Comparison of ENCODE assay signal across 8 mouse cellular contexts in genomic region chr12:64965124-64966026, GRCm38 (mm10). TPM values are rescaled to one million over a fixed set of nuclear protein-coding genes. Genes with fewer than 3 reads are reported as not detected.
A peak's percentile ranks its signal among the peaks of the same experiment; 100 is the strongest.
DNase-seq lines count a peak whose midpoint lies in the region; ATAC-seq and TF ChIP-seq lines count a peak whose summit lies in the region.

Gene Klhl28, minus strand, starts transcription at chr12:64965534.
Gene Togaram1, plus strand, starts transcription at chr12:64965804.

- peaks cover 2% of the 10 kb centered on the region; the same call in 1 of the 2 replicates for H3K4me1 ChIP-seq in bone marrow, adult 2 months (ENCODE audit: control insufficient read depth, insufficient read depth, low read length)
- peaks cover 20% of the 10 kb centered on the region for H3K4me1 ChIP-seq in embryonic facial prominence, embryonic 15.5 days
- H3K4me1 ChIP-seq in limb, embryonic 14.5 days (ENCODE audit: control insufficient read depth, insufficient read depth, low read length): peaks cover 15% of the 10 kb centered on the region
- H3K4me1 ChIP-seq in midbrain, postnatal 0 days (ENCODE audit: insufficient read depth, low read length): peaks cover 16% of the 10 kb centered on the region; the same call in 1 of the 2 replicates

- peak; percentile 100 for DNase-seq in 416B (ENCODE audit: low read depth)
- DNase-seq in heart, adult 8-10 months (ENCODE audit: low spot score): peak; percentile 100
- peak; percentile 100 for DNase-seq in kidney, adult 9 months
- DNase-seq in limb, embryonic 14.5 days (ENCODE audit: low spot score): peak; percentile 99
- peak; percentile 100 for DNase-seq in midbrain, postnatal 0 days (ENCODE audit: low spot score)
- DNase-seq in spleen, postnatal 14 days (ENCODE audit: low spot score in 2 of 2): peak; percentile 95 to 98

- peak within 1 kb of the TSS; percentile 95 for H3K4me3 ChIP-seq in bone marrow, adult 2 months (replicated peaks; ENCODE audit: control insufficient read depth, low read depth, low read length)
- peak within 1 kb of the TSS; percentile 96 for H3K4me3 ChIP-seq in embryonic facial prominence, embryonic 15.5 days (replicated peaks)
- peak within 1 kb of the TSS; percentile 62 for H3K4me3 ChIP-seq in limb, embryonic 14.5 days (replicated peaks; ENCODE audit: low read length)
- peak within 1 kb of the TSS; percentile 69 for H3K4me3 ChIP-seq in midbrain, postnatal 0 days (ENCODE audit: low read depth, low read length)

- no peak for TF ChIP-seq CTCF in bone marrow, adult 2 months (IDR thresholded peaks at IDR 0.05; ENCODE audit: control insufficient read depth, insufficient read depth, low read length)
- TF ChIP-seq CTCF in midbrain, postnatal 0 days (IDR thresholded peaks at IDR 0.05): 0 out of 2 replicates have a peak, but pooled peaks have one; percentile 1

- ATAC-seq in embryonic facial prominence, embryonic 15.5 days (ENCODE audit: insufficient number of reproducible peaks, low FRiP score, low TSS enrichment, low read depth): peak; percentile 100
- ATAC-seq in limb, embryonic 14.5 days (ENCODE audit: low FRiP score, low read depth): peak; percentile 100
- peak; percentile 99 for ATAC-seq in midbrain, postnatal 0 days (ENCODE audit: low FRiP score)

- H3K9ac ChIP-seq in embryonic facial prominence, embryonic 15.5 days: peak within 1 kb of the TSS; percentile 80
- H3K9ac ChIP-seq in limb, embryonic 14.5 days (ENCODE audit: low read depth, low read length, severe bottlenecking): peak within 1 kb of the TSS; percentile 74
- H3K9ac ChIP-seq in midbrain, postnatal 0 days (replicated peaks; ENCODE audit: low read length, poor library complexity, severe bottlenecking): peak within 1 kb of the TSS; percentile 77

- peak within 1 kb of the TSS; percentile 71 for H3K27ac ChIP-seq in bone marrow, adult 2 months (ENCODE audit: control insufficient read depth, insufficient read depth, low read depth, low read length, poor library complexity)
- H3K27ac ChIP-seq in embryonic facial prominence, embryonic 15.5 days (replicated peaks): peak within 1 kb of the TSS; percentile 93
- peak within 1 kb of the TSS; percentile 73 for H3K27ac ChIP-seq in limb, embryonic 14.5 days (replicated peaks; ENCODE audit: low read depth, low read length)
- peak within 1 kb of the TSS; percentile 88 for H3K27ac ChIP-seq in midbrain, postnatal 0 days (ENCODE audit: low read depth, low read length)

- H3K4me2 ChIP-seq in embryonic facial prominence, embryonic 15.5 days (replicated peaks): peak within 1 kb of the TSS; percentile 84
- H3K4me2 ChIP-seq in limb, embryonic 14.5 days (replicated peaks; ENCODE audit: low read depth, low read length, severe bottlenecking): peak within 1 kb of the TSS; percentile 88
- peak within 1 kb of the TSS; percentile 95 for H3K4me2 ChIP-seq in midbrain, postnatal 0 days (ENCODE audit: low read depth, low read length, poor library complexity, severe bottlenecking)

- under 1% methylated on average over 45 of the region's 45 CpGs for WGBS in bone marrow, adult 2 months
- under 1% methylated on average over 45 of the region's 45 CpGs for WGBS in embryonic facial prominence, embryonic 15.5 days
- WGBS in limb, embryonic 14.5 days: 0% methylated on average over 42 of the region's 45 CpGs
- WGBS in midbrain, postnatal 0 days: under 1% methylated on average over 45 of the region's 45 CpGs

- no peaks in the 10 kb centered on the region for H3K36me3 ChIP-seq in embryonic facial prominence, embryonic 15.5 days
- no peaks in the 10 kb centered on the region for H3K36me3 ChIP-seq in limb, embryonic 14.5 days (ENCODE audit: control insufficient read depth, insufficient read depth, low read length)
- H3K36me3 ChIP-seq in midbrain, postnatal 0 days (ENCODE audit: insufficient read depth, low read length): no peaks in the 10 kb centered on the region

- TF ChIP-seq POLR2A in bone marrow, adult 2 months (IDR thresholded peaks at IDR 0.05; ENCODE audit: borderline replicate concordance, control insufficient read depth, low read depth, low read length): peak; percentile 84; the same call in 1 of the 2 replicates
- TF ChIP-seq POLR2A in limb, embryonic 14.5 days (IDR thresholded peaks at IDR 0.05; ENCODE audit: borderline replicate concordance, extremely low read depth, insufficient read depth, insufficient read length): peak; percentile 89; the same call in 1 of the 2 replicates

- H3K27me3 ChIP-seq in embryonic facial prominence, embryonic 15.5 days: no peaks in the 10 kb centered on the region
- H3K27me3 ChIP-seq in limb, embryonic 14.5 days (ENCODE audit: control insufficient read depth, insufficient read depth, low read length): no peaks in the 10 kb centered on the region
- no peaks in the 10 kb centered on the region for H3K27me3 ChIP-seq in midbrain, postnatal 0 days (ENCODE audit: insufficient read depth, low read length)

- H3K9me3 ChIP-seq in embryonic facial prominence, embryonic 15.5 days (replicated peaks): no peaks in the 10 kb centered on the region
- H3K9me3 ChIP-seq in limb, embryonic 14.5 days (ENCODE audit: control insufficient read depth, low read length): no peaks in the 10 kb centered on the region
- H3K9me3 ChIP-seq in midbrain, postnatal 0 days (ENCODE audit: low read length): no peaks in the 10 kb centered on the region

RNA-seq across cellular contexts. Expression of gene Klhl28, which starts in this region (rescaled TPM):
- polyA plus RNA-seq in bone marrow, adult 2 months (2011; ENCODE audit: insufficient read depth, insufficient read length, low replicate concordance, missing spikeins): 2.5 and 3.9 TPM in 2 replicates
- 13.9 and 15.2 TPM in 2 replicates for polyA plus RNA-seq in embryonic facial prominence, embryonic 15.5 days (2015; fragmentation: Nextera tagmentation; extraction: Ambion mirVana)
- total RNA-seq in heart, adult 8-10 months (2022): 10 to 100 TPM in 3 of 4 experiments, 1 to 10 TPM in 1; 8.8 to 14.1 (median 11.0) TPM
- 7.5 and 7.7 TPM in 2 replicates for polyA plus RNA-seq in limb, embryonic 14.5 days (2012; rRNA removed)
- polyA plus RNA-seq in limb, embryonic 14.5 days (2014; fragmentation: Nextera tagmentation; extraction: Ambion mirVana): 16.6 and 19.5 TPM in 2 replicates
- 21.3 and 25.4 TPM in 2 replicates for total RNA-seq in midbrain, postnatal 0 days (2014; rRNA removed)
- 22.6 and 23.4 TPM in 2 replicates for polyA plus RNA-seq in midbrain, postnatal 0 days (2015; fragmentation: Nextera tagmentation; extraction: Ambion mirVana)

RNA-seq across cellular contexts. Expression of gene Togaram1, which starts in this region (rescaled TPM):
- polyA plus RNA-seq in bone marrow, adult 2 months (2011; ENCODE audit: insufficient read depth, insufficient read length, low replicate concordance, missing spikeins): 7.0 and 7.1 TPM in 2 replicates
- polyA plus RNA-seq in embryonic facial prominence, embryonic 15.5 days (2015; fragmentation: Nextera tagmentation; extraction: Ambion mirVana): 26.6 and 28.7 TPM in 2 replicates
- total RNA-seq in heart, adult 8-10 months (2022): 10 to 100 TPM in 1 of 4 experiments, 1 to 10 TPM in 3; 9.3 to 13.6 (median 9.7) TPM
- polyA plus RNA-seq in limb, embryonic 14.5 days (2012; rRNA removed): 15.4 and 16.8 TPM in 2 replicates
- polyA plus RNA-seq in limb, embryonic 14.5 days (2014; fragmentation: Nextera tagmentation; extraction: Ambion mirVana): 31.1 and 31.9 TPM in 2 replicates
- 27.1 and 34.1 TPM in 2 replicates for total RNA-seq in midbrain, postnatal 0 days (2014; rRNA removed)
- polyA plus RNA-seq in midbrain, postnatal 0 days (2015; fragmentation: Nextera tagmentation; extraction: Ambion mirVana): 14.6 and 16.1 TPM in 2 replicates

Comparison
In these comparisons a context has a peak if more than half of its experiments do, and no peak if none do; other contexts are left out.
1. Peak in every context shown above with its lines: DNase-seq, ATAC-seq, H3K4me3 ChIP-seq and H3K27ac ChIP-seq.